Mouse (Mus musculus): ENCODE data around the gene Defb21. TPM values are rescaled to one million over a fixed set of nuclear protein-coding genes. Genes with fewer than 3 reads are reported as not detected.

The Defb21 gene
- polyA plus RNA-seq (2012; ENCODE audit: insufficient read depth, insufficient read length, missing spikeins) = not detected in 2 replicates

GRCm38 (mm10) chr2:152572114-152572794 is at the start of gene Defb21:
Defb21 (plus strand) TSS chr2:152572744.
- no peaks in the 10 kb centered on the region for H3K4me1 ChIP-seq (ENCODE audit: control insufficient read depth, insufficient read depth, insufficient read length, low read length)
- no peak within 1 kb of the TSS for H3K4me3 ChIP-seq (ENCODE audit: insufficient read depth, low read depth, low read length)
- no peak within 1 kb of the TSS for H3K27ac ChIP-seq (replicated peaks; ENCODE audit: low read depth, low read length)

DNA sequence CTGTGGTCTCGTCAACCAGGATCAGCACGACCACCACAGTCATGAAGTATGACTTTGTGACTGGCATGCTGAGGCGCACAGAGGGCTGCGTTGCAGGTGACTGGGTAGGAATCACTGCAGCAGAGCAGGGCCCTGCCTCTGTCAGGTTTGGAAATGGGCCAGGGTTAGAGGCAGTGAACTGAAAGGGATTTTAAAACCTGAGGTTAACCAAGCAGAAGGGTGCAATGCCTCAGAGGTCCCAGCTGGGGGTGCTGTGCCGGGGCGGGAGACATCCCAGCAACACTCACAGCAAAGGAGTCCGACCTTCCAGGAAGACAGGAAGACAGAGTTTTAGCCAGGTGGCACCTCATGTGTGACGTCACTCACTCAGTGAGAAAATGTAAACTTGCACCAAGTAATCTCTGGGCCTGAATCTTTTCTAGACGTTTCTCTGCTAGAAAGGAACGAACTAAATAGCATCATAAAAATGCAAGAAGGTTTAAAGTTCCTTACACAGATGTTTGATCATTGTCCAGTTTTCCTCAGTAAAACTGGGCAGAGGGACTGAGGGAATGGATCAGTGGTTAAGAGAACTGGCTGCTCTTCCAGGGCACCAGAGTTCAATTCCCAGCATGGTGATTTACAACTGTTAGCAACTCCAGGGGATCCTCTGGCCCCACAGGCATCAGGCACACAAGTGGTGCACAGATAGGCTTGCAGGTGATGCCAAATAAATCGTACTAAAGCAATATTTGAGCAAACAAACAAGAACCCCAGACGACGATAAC is 32.4 kb upstream of the Defb21 start, which contains the start of gene Defb29:
Defb29 (minus strand) TSS at position 155 of the 767 bp plus-strand sequence.
- Histone ChIP-seq H3K4me3 (ENCODE audit: insufficient read depth, low read depth, low read length) (no peak within 1 kb of the TSS), H3K27ac (replicated peaks; ENCODE audit: low read depth, low read length) (no peak within 1 kb of the TSS), H3K4me1 (ENCODE audit: control insufficient read depth, insufficient read depth, insufficient read length, low read length) (no peaks in the 10 kb centered on the region)

DNA sequence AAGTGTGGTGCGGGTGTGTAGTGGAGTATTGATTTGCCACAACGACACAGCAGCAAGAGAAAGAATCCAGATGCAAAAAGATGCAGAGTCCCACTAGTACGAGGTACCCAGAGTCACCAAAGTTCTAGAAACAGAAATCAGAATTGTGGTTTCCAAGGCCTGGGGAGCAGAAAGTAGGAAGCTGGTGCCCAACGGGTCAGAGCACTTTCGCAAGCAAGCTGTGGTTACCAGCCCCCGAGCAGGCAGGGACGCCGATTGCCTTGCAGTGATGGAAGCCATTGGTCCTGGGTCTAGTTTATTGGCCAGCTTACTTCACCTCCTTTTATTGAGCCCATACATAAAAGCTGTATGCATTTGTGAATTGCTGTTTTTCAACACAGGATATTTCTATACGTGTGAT is 30.6 kb upstream of the Defb21 start:
- H3K4me1 ChIP-seq (ENCODE audit: control insufficient read depth, insufficient read depth, insufficient read length, low read length) = no peaks in the 10 kb centered on the region
- H3K4me3 ChIP-seq (ENCODE audit: insufficient read depth, low read depth, low read length) = no peak overlapping the region
- no peak overlapping the region for H3K27ac ChIP-seq (replicated peaks; ENCODE audit: low read depth, low read length)

DNA sequence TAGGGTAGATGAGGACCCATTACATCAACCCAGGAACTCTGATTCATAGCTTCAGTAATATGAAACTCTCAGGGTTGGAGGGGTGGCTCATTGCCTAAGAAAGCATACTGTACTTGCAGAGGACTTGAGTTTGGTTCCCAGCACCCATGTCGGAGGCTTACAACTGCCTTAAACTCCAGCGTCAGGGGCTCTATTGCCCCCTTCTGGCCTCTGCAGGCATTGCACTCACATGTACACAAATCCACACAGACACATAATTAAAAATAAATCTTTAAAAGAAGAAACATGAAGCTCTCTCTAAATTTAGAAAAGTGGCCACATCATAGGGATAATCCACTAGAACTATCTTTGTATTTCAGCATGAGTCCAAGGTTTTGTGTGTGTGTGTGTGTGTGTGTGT is 29.6 kb upstream of the Defb21 start:
- Histone ChIP-seq H3K4me3 (ENCODE audit: insufficient read depth, low read depth, low read length) (no peak overlapping the region), H3K27ac (replicated peaks; ENCODE audit: low read depth, low read length) (no peak overlapping the region), H3K4me1 (ENCODE audit: control insufficient read depth, insufficient read depth, insufficient read length, low read length) (no peaks in the 10 kb centered on the region)

GRCm38 (mm10) chr2:152543478-152543877 is 29.1 kb upstream of the Defb21 start:
- H3K27ac ChIP-seq (replicated peaks; ENCODE audit: low read depth, low read length) = no peak overlapping the region
- H3K4me3 ChIP-seq (ENCODE audit: insufficient read depth, low read depth, low read length) = no peak overlapping the region
- H3K4me1 ChIP-seq (ENCODE audit: control insufficient read depth, insufficient read depth, insufficient read length, low read length) = no peaks in the 10 kb centered on the region

- Histone ChIP-seq H3K4me3 (ENCODE audit: insufficient read depth, low read depth, low read length) (no peak overlapping the region), H3K4me1 (ENCODE audit: control insufficient read depth, insufficient read depth, insufficient read length, low read length) (no peaks in the 10 kb centered on the region), H3K27ac (replicated peaks; ENCODE audit: low read depth, low read length) (no peak overlapping the region)
These were observed 27.9 kb upstream of the Defb21 start for GRCm38 (mm10) chr2:152544691-152545090.

DNA sequence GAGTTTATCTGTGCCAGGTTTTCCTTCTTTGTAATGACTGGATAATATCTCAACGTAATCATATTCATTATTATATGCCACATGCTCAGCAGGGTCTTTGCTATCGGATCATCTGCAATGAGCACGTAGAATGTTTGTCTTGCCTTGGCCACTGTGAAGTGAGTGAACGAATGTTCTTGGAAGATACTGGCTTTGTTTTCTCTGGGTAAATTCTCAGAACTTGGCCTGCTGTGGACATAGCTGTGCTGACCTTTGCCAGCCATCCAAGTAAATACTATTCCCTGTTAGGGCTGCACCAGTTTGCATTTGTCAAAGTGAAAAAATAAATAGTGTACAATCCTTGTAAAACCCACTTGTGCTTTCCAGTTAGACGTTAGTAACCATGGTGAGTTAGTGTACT is 24.4 kb upstream of the Defb21 start:
- Histone ChIP-seq H3K4me3 (ENCODE audit: insufficient read depth, low read depth, low read length) (no peak overlapping the region), H3K4me1 (ENCODE audit: control insufficient read depth, insufficient read depth, insufficient read length, low read length) (no peaks in the 10 kb centered on the region), H3K27ac (replicated peaks; ENCODE audit: low read depth, low read length) (no peak overlapping the region)

DNA sequence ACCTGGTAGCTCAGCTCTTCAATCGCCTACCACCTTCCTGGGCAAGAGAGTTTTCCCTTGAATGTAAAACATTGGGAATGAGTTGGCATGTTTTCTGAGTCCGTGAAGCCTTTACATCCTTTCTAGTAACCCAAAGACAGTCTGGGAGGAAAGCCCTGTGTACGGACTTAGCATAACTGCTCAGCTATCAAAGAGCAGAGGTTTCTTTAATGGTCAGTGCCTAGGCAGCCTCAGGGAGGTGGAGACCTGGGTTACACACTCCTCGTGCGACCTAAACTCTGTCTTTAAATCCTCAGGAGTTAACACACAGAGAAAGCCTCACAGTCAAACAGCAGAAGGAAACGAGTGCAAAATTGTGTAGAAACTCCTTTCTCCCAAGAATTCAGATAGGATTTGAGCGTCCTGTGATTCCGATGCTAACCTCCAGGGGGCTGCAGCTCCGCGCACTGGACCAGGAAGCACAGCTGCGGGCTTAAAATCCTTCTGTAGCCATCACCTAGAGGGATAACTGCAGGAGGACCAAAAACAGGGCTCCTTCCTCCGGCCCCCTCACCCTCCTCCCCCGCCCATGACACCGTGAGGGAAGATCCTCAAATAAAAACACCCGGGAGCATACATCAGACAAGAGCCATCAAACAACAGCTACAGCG is 18.6 kb upstream of the Defb21 start:
- no peak overlapping the region for H3K4me3 ChIP-seq (ENCODE audit: insufficient read depth, low read depth, low read length)
- no peaks in the 10 kb centered on the region for H3K4me1 ChIP-seq (ENCODE audit: control insufficient read depth, insufficient read depth, insufficient read length, low read length)
- no peak overlapping the region for H3K27ac ChIP-seq (replicated peaks; ENCODE audit: low read depth, low read length)

GRCm38 (mm10) chr2:152556655-152557054 is 15.9 kb upstream of the Defb21 start:
- Histone ChIP-seq H3K4me3 (ENCODE audit: insufficient read depth, low read depth, low read length) (no peak overlapping the region), H3K27ac (replicated peaks; ENCODE audit: low read depth, low read length) (no peak overlapping the region), H3K4me1 (ENCODE audit: control insufficient read depth, insufficient read depth, insufficient read length, low read length) (no peaks in the 10 kb centered on the region)

GRCm38 (mm10) chr2:152569038-152569437 is 3.5 kb upstream of the Defb21 start, which contains the start of gene Gm17416:
Gm17416 (plus strand) TSS chr2:152569338.
- Histone ChIP-seq H3K27ac (replicated peaks; ENCODE audit: low read depth, low read length) (no peak within 1 kb of the TSS), H3K4me3 (ENCODE audit: insufficient read depth, low read depth, low read length) (no peak within 1 kb of the TSS), H3K4me1 (ENCODE audit: control insufficient read depth, insufficient read depth, insufficient read length, low read length) (no peaks in the 10 kb centered on the region)

DNA sequence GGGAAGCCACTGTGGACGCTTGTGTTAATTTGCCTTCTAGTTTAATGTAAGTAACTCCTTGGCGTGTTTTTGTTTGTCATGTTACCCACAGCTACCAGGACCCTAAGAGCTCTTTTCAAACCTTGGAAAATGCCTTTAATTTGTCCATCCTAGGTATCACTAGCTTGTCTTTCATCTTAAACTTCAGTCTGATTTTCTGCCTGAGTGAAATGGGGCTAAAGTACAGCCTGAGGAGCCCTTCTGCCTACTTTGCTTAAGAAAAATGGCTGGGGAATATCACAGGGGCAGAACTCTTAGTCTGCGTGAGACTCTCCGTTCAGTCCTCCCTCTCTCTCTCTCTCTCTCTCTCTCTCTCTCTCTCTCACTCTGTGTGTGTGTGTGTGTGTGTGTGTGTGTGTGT is 2.7 kb upstream of the Defb21 start:
- no peak overlapping the region for H3K4me3 ChIP-seq (ENCODE audit: insufficient read depth, low read depth, low read length)
- no peak overlapping the region for H3K27ac ChIP-seq (replicated peaks; ENCODE audit: low read depth, low read length)
- H3K4me1 ChIP-seq (ENCODE audit: control insufficient read depth, insufficient read depth, insufficient read length, low read length) = no peaks in the 10 kb centered on the region

GRCm38 (mm10) chr2:152570313-152570712 is 2.2 kb upstream of the Defb21 start:
- Histone ChIP-seq H3K27ac (replicated peaks; ENCODE audit: low read depth, low read length) (no peak overlapping the region), H3K4me1 (ENCODE audit: control insufficient read depth, insufficient read depth, insufficient read length, low read length) (no peaks in the 10 kb centered on the region), H3K4me3 (ENCODE audit: insufficient read depth, low read depth, low read length) (no peak overlapping the region)

GRCm38 (mm10) chr2:152573484-152573883 is 940 bp downstream of the Defb21 start:
- H3K27ac ChIP-seq (replicated peaks; ENCODE audit: low read depth, low read length) = no peak overlapping the region

DNA sequence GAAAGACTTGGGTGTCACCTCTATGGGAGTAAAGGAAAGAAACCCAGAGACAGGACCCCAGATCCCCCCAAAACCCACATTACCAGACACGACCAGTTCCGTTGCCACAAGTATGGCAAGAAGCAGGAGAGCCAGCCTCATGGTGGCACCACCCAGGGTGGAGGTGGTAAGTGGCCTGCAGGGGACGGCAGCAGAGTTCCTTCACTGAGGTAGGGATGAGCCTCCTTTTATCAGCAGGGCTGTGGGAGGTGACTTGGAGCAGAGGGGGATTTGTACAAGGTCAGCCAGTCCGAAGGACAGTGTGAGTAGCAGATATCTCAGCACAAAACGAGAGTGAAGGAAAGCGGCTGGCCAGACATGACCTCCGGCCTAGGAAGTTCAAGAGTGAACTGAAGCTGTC is 7.6 kb downstream of the Defb21 start, which contains the start of gene Defb19:
Defb19 (minus strand) TSS at position 206 of the 400 bp plus-strand sequence.
- no peak within 1 kb of the TSS for H3K4me3 ChIP-seq (ENCODE audit: insufficient read depth, low read depth, low read length)
- H3K4me1 ChIP-seq (ENCODE audit: control insufficient read depth, insufficient read depth, insufficient read length, low read length) = no peaks in the 10 kb centered on the region
- no peak within 1 kb of the TSS for H3K27ac ChIP-seq (replicated peaks; ENCODE audit: low read depth, low read length)

More at GRCm38 (mm10) chr2:152573484-152573883, 940 bp downstream of the Defb21 start:
- Histone ChIP-seq H3K4me1 (ENCODE audit: control insufficient read depth, insufficient read depth, insufficient read length, low read length) (no peaks in the 10 kb centered on the region), H3K4me3 (ENCODE audit: insufficient read depth, low read depth, low read length) (no peak overlapping the region)

DNA sequence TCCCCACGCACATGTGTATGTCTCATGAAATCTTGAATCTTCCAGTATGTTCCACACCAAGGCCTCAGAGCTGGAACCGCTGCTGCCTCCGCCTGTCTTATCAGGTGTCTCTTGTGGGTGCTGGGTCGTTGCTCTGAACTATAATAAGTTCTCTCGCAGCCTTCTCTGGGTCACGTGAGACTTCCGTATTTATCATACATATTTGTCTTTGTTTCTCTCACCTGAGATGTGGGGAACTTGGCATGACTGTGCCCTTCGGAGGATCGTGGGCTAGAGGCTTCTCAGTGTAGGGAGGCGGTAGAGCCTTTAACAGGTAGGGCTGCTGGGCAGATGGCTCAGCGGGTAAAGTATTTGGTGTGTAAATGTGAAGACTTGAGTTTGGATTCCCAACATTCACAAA is 8.1 kb downstream of the Defb21 start:
- no peak overlapping the region for H3K4me3 ChIP-seq (ENCODE audit: insufficient read depth, low read depth, low read length)
- no peaks in the 10 kb centered on the region for H3K4me1 ChIP-seq (ENCODE audit: control insufficient read depth, insufficient read depth, insufficient read length, low read length)
- H3K27ac ChIP-seq (replicated peaks; ENCODE audit: low read depth, low read length) = no peak overlapping the region
